Mouse (Mus musculus) limb, embryonic 13.5 days (tissue): ENCODE data around the gene Hcn2. TPM values are rescaled to one million over a fixed set of nuclear protein-coding genes. Genes with fewer than 3 reads are reported as not detected.

ENCODE experiments used
- polyA plus RNA-seq: library from polyadenylated mRNA; unstranded; fragments of >200 nt; fragmentation: Nextera tagmentation; extraction: Ambion mirVana; gene quantifications from 2 replicates; pipeline ENCODE4 v1.2.1, GENCODE M21; 2015

Gene Hcn2
- polyA plus RNA-seq, 1 experiment from 2014 or later, result not detected

Other genes with a start within 250 kb of the Hcn2 start
- not detected in 2 replicates for gene Vmn2r83, start 247.9 kb upstream of the Hcn2 start, polyA plus RNA-seq
- 22.6 and 23.2 TPM in 2 replicates for gene Plpp2, start 182.8 kb upstream of the Hcn2 start, polyA plus RNA-seq
- gene Mier2, start 161.4 kb upstream of the Hcn2 start, polyA plus RNA-seq, result 70.1 and 74.5 TPM in 2 replicates
- not detected in 2 replicates for gene Theg, start 129.3 kb upstream of the Hcn2 start, polyA plus RNA-seq
- gene C2cd4c, start 102.6 kb upstream of the Hcn2 start, polyA plus RNA-seq, result 0.03 and 0.05 TPM in 2 replicates
- 11.3 and 11.9 TPM in 2 replicates for gene Shc2, start 78.7 kb upstream of the Hcn2 start, polyA plus RNA-seq
- gene Odf3l2, start 70.9 kb upstream of the Hcn2 start, polyA plus RNA-seq, result not detected in 2 replicates
- 7.0 and 8.2 TPM in 2 replicates for gene Madcam1, start 52.1 kb upstream of the Hcn2 start, polyA plus RNA-seq
- gene Tpgs1, start 47.3 kb upstream of the Hcn2 start, polyA plus RNA-seq, result 62.0 and 65.9 TPM in 2 replicates
- gene Cdc34, start 34.4 kb upstream of the Hcn2 start, polyA plus RNA-seq, result 116 and 123 TPM in 2 replicates
- 0.83 and 0.92 TPM in 2 replicates for gene Gzmm, start 27.6 kb upstream of the Hcn2 start, polyA plus RNA-seq
- 761 and 775 TPM in 2 replicates for gene Bsg, start 12.1 kb upstream of the Hcn2 start, polyA plus RNA-seq
- 49.4 and 54.9 TPM in 2 replicates for gene Polrmt, start 29.9 kb downstream of the Hcn2 start, polyA plus RNA-seq
- gene Fgf22, start 38.4 kb downstream of the Hcn2 start, polyA plus RNA-seq, result 0.34 and 0.47 TPM in 2 replicates
- 93.0 and 95.4 TPM in 2 replicates for gene Rnf126, start 50.3 kb downstream of the Hcn2 start, polyA plus RNA-seq
- gene Fstl3, start 60.6 kb downstream of the Hcn2 start, polyA plus RNA-seq, result 7.0 and 7.8 TPM in 2 replicates
- gene Prss57, start 74.3 kb downstream of the Hcn2 start, polyA plus RNA-seq, result 0.11 TPM in 1 of 2 replicates, not detected in the other
- 101 TPM in 2 replicates for gene Palm, start 76.9 kb downstream of the Hcn2 start, polyA plus RNA-seq
- gene Misp, start 104.4 kb downstream of the Hcn2 start, polyA plus RNA-seq, result 0.90 and 1.4 TPM in 2 replicates
- gene Ptbp1, start 137.8 kb downstream of the Hcn2 start, polyA plus RNA-seq, result 347 and 366 TPM in 2 replicates
- 11.1 and 11.3 TPM in 2 replicates for gene Prtn3, start 157.8 kb downstream of the Hcn2 start, polyA plus RNA-seq
- 138 and 142 TPM in 2 replicates for gene Plppr3, start 158.0 kb downstream of the Hcn2 start, polyA plus RNA-seq
- gene Elane, start 169.6 kb downstream of the Hcn2 start, polyA plus RNA-seq, result 0.29 and 0.86 TPM in 2 replicates
- not detected in 2 replicates for gene Cfd, start 174.2 kb downstream of the Hcn2 start, polyA plus RNA-seq
- 44.9 and 46.8 TPM in 2 replicates for gene Med16, start 192.3 kb downstream of the Hcn2 start, polyA plus RNA-seq
- 20.3 TPM in 1 of 2 replicates, not detected in the other for gene Gm26602, start 194.2 kb downstream of the Hcn2 start, polyA plus RNA-seq
- 0.94 and 1.0 TPM in 2 replicates for gene Kiss1r, start 200.3 kb downstream of the Hcn2 start, polyA plus RNA-seq
- gene R3hdm4, start 204.6 kb downstream of the Hcn2 start, polyA plus RNA-seq, result 186 and 188 TPM in 2 replicates
- 5.5 and 6.2 TPM in 2 replicates for gene Arid3a, start 210.4 kb downstream of the Hcn2 start, polyA plus RNA-seq
- 105 and 106 TPM in 2 replicates for gene Wdr18, start 243.5 kb downstream of the Hcn2 start, polyA plus RNA-seq